Mouse (Mus musculus) heart, embryonic 11.5 days (tissue): ENCODE measurements at regions not wholly inside any gene's neighbourhood (a gene's known extent, or its start where the extent isn't known, plus 50 kb on each side); places are given as distances from the start of the nearest gene placed in this dataset.

ENCODE experiments used
- ATAC-seq: fragments of 200-750 bp; cut with Nextera tagmentation; replicated peaks from 2 replicates; pipeline ENCODE4 v1.8.0; 2017; ENCODE audit warnings: moderate library complexity; ENCODE audit not compliant: insufficient number of reproducible peaks, low FRiP score, low TSS enrichment
- H3K27ac ChIP-seq: fragments of 300-500 bp; sonication (generic); 2 replicates; pipeline ENCODE4 v1.5.1; 2014; ENCODE audit warnings: mild to moderate bottlenecking, low read depth, low read length
- H3K27me3 ChIP-seq: fragments of 300-500 bp; sonication (generic); 2 replicates; pipeline ENCODE4 v1.6.1; 2014; ENCODE audit warnings: mild to moderate bottlenecking, low read length, mixed read lengths; ENCODE audit not compliant: control insufficient read depth, insufficient read depth
- H3K36me3 ChIP-seq: fragments of 300-500 bp; sonication (generic); 2 replicates; pipeline ENCODE4 v1.6.1; 2014; ENCODE audit warnings: mild to moderate bottlenecking, low read length, moderate library complexity, mixed read lengths; ENCODE audit not compliant: control insufficient read depth, insufficient read depth
- H3K4me1 ChIP-seq: fragments of 300-500 bp; sonication (generic); 2 replicates; pipeline ENCODE4 v1.6.1; 2014; ENCODE audit warnings: low read length; ENCODE audit not compliant: control insufficient read depth, insufficient read depth
- H3K4me2 ChIP-seq: fragments of 300-500 bp; sonication (generic); 2 replicates; pipeline ENCODE4 v1.6.1; 2014; ENCODE audit warnings: mild to moderate bottlenecking, moderate library complexity
- H3K4me3 ChIP-seq: fragments of 300-500 bp; sonication (generic); 2 replicates; pipeline ENCODE4 v1.5.1; 2014; ENCODE audit warnings: low read depth, low read length
- H3K9ac ChIP-seq: fragments of 300-500 bp; sonication (generic); 2 replicates; pipeline ENCODE4 v1.6.1; 2014; ENCODE audit warnings: mild to moderate bottlenecking, low read depth, low read length, moderate library complexity
- H3K9me3 ChIP-seq: fragments of 300-500 bp; sonication (generic); replicated peaks from 2 replicates; pipeline ENCODE4 v1.6.1; 2016; ENCODE audit warnings: low read length; ENCODE audit not compliant: control insufficient read depth
- WGBS: fragments of 180-500 bp; shearing (Covaris S2); extraction: QIAGEN DNeasy Blood & Tissue Kit; methylation state at CpG from one replicate; pipeline ENCODE4 v1.1.7; 2014; ENCODE audit not compliant: insufficient replicate concordance; 5-methylcytosine and 5-hydroxymethylcytosine counted together

- no peak overlapping the region for H3K9ac ChIP-seq
- H3K4me2 ChIP-seq, result no peak overlapping the region
- no peaks in the 10 kb centered on the region for H3K4me1 ChIP-seq
- H3K27ac ChIP-seq, result no peak overlapping the region
- H3K36me3 ChIP-seq, result no peaks in the 10 kb centered on the region
- WGBS, result 78% methylated on average over 3 of the region's 3 CpGs
- H3K4me3 ChIP-seq, result no peak overlapping the region
- no peaks in the 10 kb centered on the region for H3K9me3 ChIP-seq
- no peaks in the 10 kb centered on the region for H3K27me3 ChIP-seq
- no peak for ATAC-seq
These were observed 63.4 kb upstream of the Adcy2 start for GRCm38 (mm10) chr13:69062692-69063233.

- 71% methylated on average over 3 of the region's 3 CpGs for WGBS
- Histone ChIP-seq H3K36me3 (no peaks in the 10 kb centered on the region), H3K27ac (no peak overlapping the region), H3K4me3 (no peak overlapping the region), H3K9me3 (no peaks in the 10 kb centered on the region), H3K27me3 (no peaks in the 10 kb centered on the region), H3K4me1 (no peaks in the 10 kb centered on the region), H3K4me2 (no peak overlapping the region), H3K9ac (no peak overlapping the region)
- no peak for ATAC-seq
These were observed 62.1 kb upstream of the Adcy2 start for GRCm38 (mm10) chr13:69061436-69061835.
